Mouse (Mus musculus) limb, embryonic 14.5 days (tissue): Measurements from ENCODE around the gene Zbtb16. TPM values are rescaled to one million over a fixed set of nuclear protein-coding genes. Genes with fewer than 3 reads are reported as not detected.

Experiments used
- ATAC-seq: fragments of 200-750 bp; cut with Nextera tagmentation; 2 replicates; pipeline ENCODE4 v1.8.0; 2017; ENCODE audit warnings: low read depth, moderate number of reproducible peaks, moderate TSS enrichment; ENCODE audit not compliant: low FRiP score
- DNase-seq: peaks from one replicate; pipeline ENCODE4 v3.0.0-alpha.2; 2015; ENCODE audit warnings: low spot score
- H3K27ac ChIP-seq: fragments of 300-500 bp; sonication (generic); replicated peaks from 2 replicates; pipeline ENCODE4 v1.5.1; 2014; ENCODE audit warnings: low read depth, mild to moderate bottlenecking, low read length, moderate library complexity, mixed read lengths
- H3K27me3 ChIP-seq: fragments of 300-500 bp; sonication (generic); 2 replicates; pipeline ENCODE4 v1.6.1; 2014; ENCODE audit warnings: low read length, mixed read lengths; ENCODE audit not compliant: control insufficient read depth, insufficient read depth
- H3K36me3 ChIP-seq: fragments of 300-500 bp; sonication (generic); 2 replicates; pipeline ENCODE4 v1.6.1; 2014; ENCODE audit warnings: mild to moderate bottlenecking, low read length, moderate library complexity, mixed read lengths; ENCODE audit not compliant: control insufficient read depth, insufficient read depth
- H3K4me1 ChIP-seq: fragments of 300-500 bp; sonication (generic); 2 replicates; pipeline ENCODE4 v1.6.1; 2014; ENCODE audit warnings: antibody characterized with exemption, low read length, mixed read lengths; ENCODE audit not compliant: control insufficient read depth, insufficient read depth
- H3K4me2 ChIP-seq: fragments of 300-500 bp; sonication (generic); replicated peaks from 2 replicates; pipeline ENCODE4 v1.6.1; 2014; ENCODE audit warnings: low read depth, mild to moderate bottlenecking, low read length, moderate library complexity; ENCODE audit not compliant: severe bottlenecking
- H3K4me3 ChIP-seq: fragments of 300-500 bp; sonication (generic); replicated peaks from 2 replicates; pipeline ENCODE4 v1.5.1; 2014; ENCODE audit warnings: low read length
- H3K9ac ChIP-seq: fragments of 300-500 bp; sonication (generic); 2 replicates; pipeline ENCODE4 v1.6.1; 2014; ENCODE audit warnings: mild to moderate bottlenecking, low read depth, low read length, moderate library complexity; ENCODE audit not compliant: severe bottlenecking
- H3K9me3 ChIP-seq: fragments of 300-500 bp; sonication (generic); 2 replicates; pipeline ENCODE4 v1.6.1; 2016; ENCODE audit warnings: low read length; ENCODE audit not compliant: control insufficient read depth
- POLR2A ChIP-seq: fragments of 200-500 bp; IDR thresholded peaks from 2 replicates; pipeline ENCODE4 v1.8.0; 2012; ENCODE audit warnings: inconsistent platforms, mild to moderate bottlenecking, moderate library complexity, borderline replicate concordance; ENCODE audit not compliant: insufficient read depth, insufficient read length; ENCODE audit errors: extremely low read depth
- WGBS: fragments of 180-500 bp; shearing (Covaris S2); extraction: QIAGEN DNeasy Blood & Tissue Kit; methylation state at CpG from one replicate; pipeline ENCODE4 v1.1.7; 2014; 5-methylcytosine and 5-hydroxymethylcytosine counted together
- polyA plus RNA-seq, 2 experiments: library from polyadenylated mRNA; depleted of rRNA in 1 of 2; stranded (reverse) in 1 of 2; unstranded in 1 of 2; fragments of >200 nt; fragmentation: Nextera tagmentation in 1 of 2; extraction: Ambion mirVana in 1 of 2; gene quantifications; 2 replicates each; pipeline versions ENCODE4 v1.2.1 to v1.2.3; 2012 to 2014

Zbtb16 gene
- polyA plus RNA-seq, 2 experiments: 0.91 to 1.9 TPM

DNA sequence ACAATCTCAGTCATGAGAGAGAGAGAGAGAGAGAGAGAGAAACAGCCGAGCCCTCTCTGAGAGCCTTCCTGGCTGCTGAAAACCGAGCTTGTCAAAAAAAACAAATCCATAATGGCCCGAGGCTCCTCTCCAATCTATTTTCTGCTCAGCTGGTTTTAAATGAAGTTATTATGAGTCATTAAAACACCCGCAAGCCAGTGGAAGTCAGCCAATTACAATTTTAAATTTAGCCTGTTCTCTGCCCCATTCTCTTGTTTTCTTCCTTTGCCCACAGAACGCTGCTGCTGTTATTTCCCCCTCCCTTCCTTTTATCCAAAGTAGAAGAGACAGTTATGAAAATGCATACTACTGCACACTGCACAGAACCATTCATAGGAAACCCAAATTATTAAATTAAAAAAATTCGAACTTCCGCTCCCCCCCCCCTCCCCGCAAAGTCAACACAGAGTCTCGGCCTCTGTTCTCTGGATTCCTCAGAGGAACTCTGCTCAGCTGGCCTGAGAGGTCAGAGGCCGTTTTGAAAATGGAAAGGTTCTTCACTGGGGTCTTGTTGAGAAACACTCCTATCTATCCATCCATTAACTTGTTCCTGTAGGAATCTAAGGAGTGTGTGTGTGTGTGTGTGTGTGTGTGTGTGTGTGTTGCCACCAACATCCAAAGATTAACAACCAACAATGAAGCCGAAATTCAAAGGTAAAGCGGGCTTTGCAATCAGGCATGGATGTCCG, 102.0 kb downstream of the Zbtb16 start:
- DNase-seq (peak; percentile 63), ATAC-seq (no peak)
- peaks cover 19% of the 10 kb centered on the region; the same call in 1 of the 2 replicates for H3K27me3 ChIP-seq
- no peak overlapping the region for H3K4me2 ChIP-seq
- no peak for TF ChIP-seq POLR2A
- no peak overlapping the region for H3K4me3 ChIP-seq
- H3K9me3 ChIP-seq: no peaks in the 10 kb centered on the region
- peaks cover 42% of the 10 kb centered on the region for H3K4me1 ChIP-seq
- WGBS: 44% methylated on average over 13 of the region's 13 CpGs
- no peak overlapping the region for H3K27ac ChIP-seq
- H3K9ac ChIP-seq: no peak overlapping the region
- no peaks in the 10 kb centered on the region for H3K36me3 ChIP-seq

DNA sequence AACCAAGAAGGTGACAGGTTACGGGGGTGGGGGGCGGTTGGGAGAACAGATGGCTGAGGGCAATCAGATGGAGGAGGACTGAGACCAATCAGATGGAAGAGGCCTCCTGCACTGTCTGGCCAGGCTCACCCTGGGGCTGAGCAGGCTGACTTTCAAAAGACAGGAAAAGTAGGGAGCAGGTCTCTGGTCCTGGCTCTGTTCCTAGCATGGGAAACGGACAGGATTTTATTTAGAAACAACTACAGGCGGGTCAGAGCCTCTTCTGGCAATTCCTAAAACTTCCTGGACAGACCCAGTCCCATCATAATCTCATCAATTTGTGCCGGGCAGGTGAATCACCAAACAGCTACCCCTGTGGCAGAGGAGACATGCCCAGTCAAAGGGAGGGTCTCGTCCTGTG, 102.9 kb downstream of the Zbtb16 start:
- Histone ChIP-seq H3K4me2 (no peak overlapping the region), H3K4me3 (no peak overlapping the region), H3K36me3 (no peaks in the 10 kb centered on the region), H3K27me3 (peaks cover 19% of the 10 kb centered on the region; the same call in 1 of the 2 replicates), H3K9ac (no peak overlapping the region), H3K27ac (no peak overlapping the region), H3K9me3 (no peaks in the 10 kb centered on the region), H3K4me1 (peaks cover 50% of the 10 kb centered on the region)
- TF ChIP-seq POLR2A: no peak
- no peak for DNase-seq
- 50% methylated on average over 6 of the region's 6 CpGs for WGBS
- no peak for ATAC-seq

DNA sequence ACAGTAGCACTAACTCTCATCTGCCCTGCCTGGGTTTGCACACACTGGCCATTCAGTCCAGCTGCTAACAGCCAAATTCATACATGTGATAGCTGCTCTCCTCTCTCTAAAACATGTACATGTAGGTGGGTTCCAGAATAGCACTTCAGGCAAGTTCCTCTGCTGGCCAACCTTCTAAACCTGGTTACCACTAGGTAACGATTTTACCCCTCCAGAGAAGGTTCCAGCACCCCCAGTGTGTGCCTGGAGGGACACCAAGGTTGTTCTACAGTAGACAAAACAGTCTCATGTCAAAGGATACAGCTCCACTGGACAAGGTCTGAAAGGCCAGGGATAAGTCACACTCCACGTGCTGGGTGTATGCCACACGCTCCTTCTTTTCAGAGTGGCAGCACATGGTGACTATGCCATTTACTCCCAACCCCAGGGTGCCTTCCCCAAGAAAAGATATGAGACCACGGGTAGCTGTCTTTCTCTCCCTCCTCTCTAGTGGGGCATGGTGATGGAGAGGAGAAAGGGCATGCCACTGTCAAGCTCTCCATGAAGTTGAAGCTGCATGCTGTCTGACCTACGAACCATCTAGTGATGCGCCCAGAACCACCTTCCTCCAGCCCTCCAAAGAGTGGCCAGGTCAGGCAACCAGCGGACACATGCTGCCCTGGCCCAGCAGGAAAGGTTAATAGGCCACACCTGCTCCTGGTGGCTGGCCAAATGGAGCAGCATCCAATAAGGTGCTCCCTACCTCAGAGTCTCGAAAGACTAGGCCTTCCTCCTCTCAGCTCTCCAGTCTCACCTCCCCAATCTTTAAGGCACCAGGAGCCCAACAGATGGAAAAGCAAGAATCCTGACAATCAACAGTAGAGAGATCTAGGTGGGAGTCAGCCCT, 104.1 kb downstream of the Zbtb16 start:
- Histone ChIP-seq H3K27ac (no peak overlapping the region), H3K27me3 (peaks cover 19% of the 10 kb centered on the region; the same call in 1 of the 2 replicates), H3K9ac (no peak overlapping the region), H3K36me3 (no peaks in the 10 kb centered on the region), H3K4me2 (no peak overlapping the region), H3K4me3 (no peak overlapping the region), H3K4me1 (peaks cover 44% of the 10 kb centered on the region), H3K9me3 (no peaks in the 10 kb centered on the region)
- DNase-seq: no peak
- TF ChIP-seq POLR2A: no peak
- ATAC-seq: no peak
- WGBS: 84% methylated on average over 8 of the region's 8 CpGs

DNA sequence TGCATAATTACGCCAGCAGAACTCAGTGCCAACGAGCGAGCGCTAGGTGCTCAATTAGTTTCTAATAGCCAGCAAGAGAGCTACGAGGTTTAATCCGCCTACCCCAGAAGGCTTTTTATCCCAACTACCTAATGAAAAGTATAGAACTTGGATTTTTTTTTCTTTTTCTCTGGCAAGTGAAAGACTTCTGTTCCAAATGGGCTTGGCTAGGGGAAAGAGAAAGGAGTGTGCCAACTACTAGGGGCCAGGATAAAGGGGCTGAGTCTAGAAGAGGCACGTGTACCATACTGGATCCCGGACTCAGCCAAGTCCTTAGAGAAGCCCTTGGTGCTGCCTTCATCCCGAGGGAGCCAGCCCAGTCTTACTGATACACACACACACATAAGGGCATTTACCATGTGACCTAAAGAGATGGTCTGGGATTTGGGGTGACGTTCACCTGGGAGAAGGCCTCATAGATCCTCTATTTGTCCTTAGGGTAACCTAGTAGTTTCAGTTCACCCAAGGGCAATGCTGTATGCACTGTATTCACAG, 105.5 kb downstream of the Zbtb16 start:
- TF ChIP-seq POLR2A: no peak
- H3K4me3 ChIP-seq: no peak overlapping the region
- 59% methylated on average over 10 of the region's 10 CpGs for WGBS
- DNase-seq: no peak
- peaks cover 19% of the 10 kb centered on the region; the same call in 1 of the 2 replicates for H3K27me3 ChIP-seq
- no peak overlapping the region for H3K27ac ChIP-seq
- H3K9me3 ChIP-seq: no peaks in the 10 kb centered on the region
- peaks cover 30% of the 10 kb centered on the region for H3K4me1 ChIP-seq
- H3K36me3 ChIP-seq: no peaks in the 10 kb centered on the region
- no peak overlapping the region for H3K9ac ChIP-seq
- ATAC-seq: no peak
- H3K4me2 ChIP-seq: no peak overlapping the region

DNA sequence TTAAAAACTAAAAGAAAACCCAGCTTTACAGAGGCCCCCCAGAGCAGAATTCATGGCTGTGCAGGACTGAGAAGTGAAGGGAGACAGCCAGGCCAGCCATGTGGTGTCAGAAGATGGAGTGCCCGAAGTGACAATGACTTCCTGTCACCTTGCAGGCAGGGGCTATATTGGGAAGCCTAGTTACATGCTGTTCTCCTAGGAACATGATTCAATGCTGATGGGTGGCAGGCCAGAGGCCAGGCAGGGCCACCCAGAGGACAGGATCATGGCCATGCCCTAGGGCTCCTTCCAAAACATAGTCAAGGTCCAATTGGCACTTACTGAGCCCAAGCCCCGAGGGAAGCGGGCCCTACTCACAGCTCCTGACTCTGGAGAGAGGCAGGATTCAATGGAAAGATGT, 106.6 kb downstream of the Zbtb16 start:
- no peak for DNase-seq
- Histone ChIP-seq H3K27ac (no peak overlapping the region), H3K4me2 (no peak overlapping the region), H3K4me3 (no peak overlapping the region), H3K27me3 (peaks cover 15% of the 10 kb centered on the region; the same call in 1 of the 2 replicates), H3K36me3 (no peaks in the 10 kb centered on the region), H3K9me3 (no peaks in the 10 kb centered on the region), H3K9ac (no peak overlapping the region), H3K4me1 (peaks cover 29% of the 10 kb centered on the region)
- no peak for ATAC-seq
- no peak for TF ChIP-seq POLR2A
- WGBS: 31% methylated on average over 3 of the region's 3 CpGs
